Mouse (Mus musculus) MEL (cell line): ENCODE measurements at regions not wholly inside any gene's neighbourhood (a gene's known extent, or its start where the extent isn't known, plus 50 kb on each side); places are given as distances from the start of the nearest gene placed in this dataset.

Experiments
- DNase-seq: peaks from one replicate; pipeline ENCODE4 v3.0.0; 2011; ENCODE audit warnings: low read depth, low spot score
- H3K27ac ChIP-seq: 2 replicates; pipeline ENCODE4 v1.5.1; 2012; ENCODE audit warnings: low read depth, mild to moderate bottlenecking, control low read depth, low read length, moderate library complexity; ENCODE audit not compliant: control insufficient read depth
- H3K27me3 ChIP-seq, 2 experiments: fragments of 150-350 bp in 1 of 2; sonication (generic) in 1 of 2; 2 replicates each; pipeline ENCODE4 v1.6.1; 2012; ENCODE audit warnings: low read length in 2 of 2, mild to moderate bottlenecking in 2 of 2, improper control_type of control experiment in 1 of 2, moderate library complexity in 1 of 2; ENCODE audit not compliant: insufficient read depth in 2 of 2, control insufficient read depth in 1 of 2
- H3K36me3 ChIP-seq, 2 experiments: 2 replicates each; pipeline ENCODE4 v1.6.1; 2012 to 2014; ENCODE audit warnings: low read length in 2 of 2, improper control_type of control experiment in 1 of 2, inconsistent platforms in 1 of 2, mild to moderate bottlenecking in 1 of 2; ENCODE audit not compliant: insufficient read depth in 2 of 2, control insufficient read depth in 1 of 2
- H3K4me1 ChIP-seq, 2 experiments: fragments of 150-350 bp in 1 of 2; sonication (generic) in 1 of 2; 2 replicates each; pipeline ENCODE4 v1.6.1; 2012; ENCODE audit warnings: low read length in 2 of 2, improper control_type of control experiment in 1 of 2, mild to moderate bottlenecking in 1 of 2; ENCODE audit not compliant: insufficient read depth in 2 of 2, control insufficient read depth in 1 of 2
- H3K4me3 ChIP-seq, 2 experiments: fragments of 150-350 bp in 1 of 2; sonication (generic) in 1 of 2; 2 replicates each; pipeline ENCODE4 v1.5.1; 2012; ENCODE audit warnings: low read depth in 2 of 2, low read length in 2 of 2, mild to moderate bottlenecking in 2 of 2, moderate library complexity in 2 of 2, control low read depth in 1 of 2, improper control_type of control experiment in 1 of 2; ENCODE audit not compliant: control insufficient read depth in 1 of 2, insufficient read depth in 1 of 2
- H3K79me2 ChIP-seq: 2 replicates; pipeline ENCODE4 v1.6.1; 2012; ENCODE audit warnings: mild to moderate bottlenecking, low read length, moderate library complexity; ENCODE audit not compliant: control insufficient read depth, poor library complexity, insufficient read depth
- H3K9ac ChIP-seq: 2 replicates; pipeline ENCODE4 v1.6.1; 2012; ENCODE audit warnings: low read depth, mild to moderate bottlenecking, control low read depth, low read length, moderate library complexity; ENCODE audit not compliant: control insufficient read depth, poor library complexity, severe bottlenecking
- H3K9me3 ChIP-seq: fragments of 150-350 bp; sonication (generic); replicated peaks from 2 replicates; pipeline ENCODE4 v1.6.1; 2012; ENCODE audit warnings: mild to moderate bottlenecking, low read length, improper control_type of control experiment, moderate library complexity; ENCODE audit not compliant: insufficient read depth
- CTCF ChIP-seq, 3 experiments: IDR thresholded peaks in 2 of 3; conservative IDR thresholded peaks in 1 of 3; 2 replicates each; pipeline ENCODE4 v1.5.1; 2011 to 2012; ENCODE audit warnings: low read length in 3 of 3, low read depth in 2 of 3, mild to moderate bottlenecking in 2 of 3, improper control_type of control experiment in 1 of 3, inconsistent platforms in 1 of 3, mixed read lengths in 1 of 3, moderate library complexity in 1 of 3; ENCODE audit not compliant: control insufficient read depth in 1 of 3, insufficient read depth in 1 of 3, poor library complexity in 1 of 3, severe bottlenecking in 1 of 3
- E2F4 ChIP-seq: IDR thresholded peaks from 2 replicates; pipeline ENCODE4 v1.6.1; 2011; ENCODE audit warnings: low read depth, low read length, improper control_type of control experiment, borderline replicate concordance
- MAFK ChIP-seq: IDR thresholded peaks from 2 replicates; pipeline ENCODE4 v1.6.1; 2011; ENCODE audit warnings: low read depth, mild to moderate bottlenecking, low read length, improper control_type of control experiment, borderline replicate concordance
- USF1 ChIP-seq: IDR thresholded peaks from 2 replicates; pipeline ENCODE4 v1.6.1; 2014; ENCODE audit warnings: low read depth, mild to moderate bottlenecking, inconsistent platforms, low read length, improper control_type of control experiment, moderate library complexity

- Histone ChIP-seq H3K79me2 (no peaks in the 10 kb centered on the region), H3K36me3 (no peaks in the 10 kb centered on the region), H3K27me3 (no peaks in the 10 kb centered on the region), H3K9me3 (no peaks in the 10 kb centered on the region), H3K4me3 (no peak overlapping the region), H3K27ac (no peak overlapping the region), H3K9ac (no peak overlapping the region), H3K4me1 (no peaks in the 10 kb centered on the region)
- no peak for DNase-seq
- TF ChIP-seq E2F4, result no peak
- peak; percentile 50; the same call in 1 of the 2 replicates for TF ChIP-seq MAFK
- TF ChIP-seq USF1, result no peak
Observed at GRCm38 (mm10) chr1:67571616-67572015, 448.8 kb downstream of the Cps1 start.

DNA sequence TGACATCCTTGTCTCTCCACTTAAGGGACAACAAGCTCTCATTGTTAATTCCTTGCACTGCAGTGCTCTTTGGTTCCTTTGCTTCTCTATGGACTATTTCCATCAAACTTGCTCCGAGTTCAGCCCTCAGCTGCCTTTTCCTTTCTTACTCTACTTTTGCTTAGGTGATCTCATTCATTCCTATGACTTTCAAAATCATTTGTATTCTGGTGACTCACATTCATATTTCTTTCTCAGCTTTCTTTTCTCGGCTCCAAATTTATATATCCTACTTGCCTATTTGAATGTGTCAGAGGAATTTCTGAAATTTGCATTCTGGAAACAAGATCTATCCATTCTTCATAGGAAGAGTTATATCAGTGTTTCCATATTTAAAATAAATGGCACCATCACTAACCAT lies 456.9 kb downstream of the Cps1 start:
- no peak for DNase-seq

More for the DNA sequence above, 456.9 kb downstream of the Cps1 start:
- H3K9ac ChIP-seq, result no peak overlapping the region
- TF ChIP-seq E2F4 (no peak), CTCF (IDR thresholded peaks at IDR 0.05 in 2 of 3, conservative IDR thresholded peaks at IDR 0.05 in 1 of 3; ENCODE audit: control insufficient read depth in 1 of 3, insufficient read depth in 1 of 3, low read depth in 2 of 3, low read length in 3 of 3, poor library complexity in 1 of 3, severe bottlenecking in 1 of 3) (no peak)
- no peaks in the 10 kb centered on the region for H3K79me2 ChIP-seq
- no peak overlapping the region for H3K4me3 ChIP-seq
- H3K4me1 ChIP-seq, result no peaks in the 10 kb centered on the region
- H3K27me3 ChIP-seq, result no peaks in the 10 kb centered on the region
- H3K9me3 ChIP-seq, result no peaks in the 10 kb centered on the region
- H3K27ac ChIP-seq, result no peak overlapping the region
- H3K36me3 ChIP-seq, result no peaks in the 10 kb centered on the region
